Mouse (Mus musculus) CH12F3 (cell line): ENCODE measurements around the gene Kctd14.
"Not testable (repeated sequence)": the region's sequence is repeated elsewhere in the genome, so short reads cannot be mapped to it uniquely, and the experiment has no call there.

Source experiments
- in situ Hi-C: fragments of 300-500 bp; cut with MboI; formaldehyde crosslinking; loops from 2 replicates; pipeline ENCODE4 v1.14.3; 2020; ENCODE audit warnings: low sequenced_read_pairs

The Kctd14 gene

GRCm38 (mm10) chr7:97451023-97451422 lies at the start of gene Kctd14:
Gene Kctd14 (plus strand): TSS chr7:97451323.
- in situ Hi-C loops: not testable (repeated sequence)

GRCm38 (mm10) chr7:97407145-97407544 lies 44.0 kb upstream of the Kctd14 start:
- in situ Hi-C loops: no loop called here

DNA sequence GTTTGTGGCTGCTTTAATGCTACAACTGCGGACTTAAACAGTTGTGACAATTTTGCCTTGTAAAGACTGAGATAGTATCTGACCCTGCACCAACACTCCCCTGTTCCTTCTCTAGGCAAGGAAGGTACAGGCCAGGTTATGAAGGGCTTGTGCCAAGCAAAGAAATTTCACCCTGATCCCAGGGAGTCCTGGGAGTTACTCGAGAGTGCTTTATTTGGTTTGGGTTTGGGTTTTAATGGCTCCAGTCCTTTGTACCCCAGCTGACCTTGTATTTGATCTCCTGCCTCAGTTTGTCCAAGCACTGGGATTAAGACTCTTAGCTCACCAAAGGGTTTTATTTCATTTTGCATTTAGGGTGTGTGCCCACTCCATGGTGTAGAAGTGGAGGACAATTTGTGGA lies 40.0 kb upstream of the Kctd14 start:
- in situ Hi-C loops: no loop called here

DNA sequence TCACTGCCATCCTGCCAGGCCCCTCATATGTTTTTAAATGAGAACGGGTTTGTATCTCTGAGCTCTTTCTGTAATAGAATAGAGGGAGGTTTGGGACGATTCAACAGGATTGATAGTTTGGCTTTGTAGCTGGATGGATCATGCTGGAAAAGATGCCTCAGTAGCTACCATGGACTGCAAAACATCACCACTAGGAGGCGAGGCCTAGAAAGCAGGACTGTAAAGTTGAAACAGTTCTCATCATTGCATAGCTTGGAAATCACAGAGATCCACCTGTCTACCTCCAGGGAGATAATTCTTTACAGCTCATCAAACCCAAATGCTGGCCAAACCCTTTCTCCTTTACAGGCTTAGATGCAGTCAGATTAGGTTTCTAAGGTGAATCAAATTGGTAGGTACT lies 39.5 kb upstream of the Kctd14 start:
- in situ Hi-C loops: no loop called here

DNA sequence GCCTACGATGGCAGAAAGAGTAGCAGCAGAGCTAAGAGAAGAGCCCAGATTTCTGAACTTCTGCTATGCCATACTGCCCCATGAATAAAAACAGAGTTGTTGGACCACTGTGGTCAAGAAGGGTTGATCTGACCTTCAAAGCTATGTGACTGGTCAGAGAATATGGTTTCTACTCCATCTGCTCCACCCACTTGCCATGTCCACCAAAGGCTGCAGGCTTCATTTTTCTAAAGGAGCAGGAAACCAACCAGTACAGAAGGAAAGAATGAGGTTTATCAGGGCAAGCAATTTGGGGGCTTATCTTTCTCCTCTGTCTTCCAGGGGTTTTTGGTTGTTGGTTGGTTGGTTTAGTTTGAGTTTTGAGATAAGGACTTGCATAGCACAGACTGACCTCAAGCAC lies 37.1 kb upstream of the Kctd14 start:
- in situ Hi-C loops: no loop called here

GRCm38 (mm10) chr7:97414426-97414825 lies 36.7 kb upstream of the Kctd14 start:
- in situ Hi-C loops: no loop called here

DNA sequence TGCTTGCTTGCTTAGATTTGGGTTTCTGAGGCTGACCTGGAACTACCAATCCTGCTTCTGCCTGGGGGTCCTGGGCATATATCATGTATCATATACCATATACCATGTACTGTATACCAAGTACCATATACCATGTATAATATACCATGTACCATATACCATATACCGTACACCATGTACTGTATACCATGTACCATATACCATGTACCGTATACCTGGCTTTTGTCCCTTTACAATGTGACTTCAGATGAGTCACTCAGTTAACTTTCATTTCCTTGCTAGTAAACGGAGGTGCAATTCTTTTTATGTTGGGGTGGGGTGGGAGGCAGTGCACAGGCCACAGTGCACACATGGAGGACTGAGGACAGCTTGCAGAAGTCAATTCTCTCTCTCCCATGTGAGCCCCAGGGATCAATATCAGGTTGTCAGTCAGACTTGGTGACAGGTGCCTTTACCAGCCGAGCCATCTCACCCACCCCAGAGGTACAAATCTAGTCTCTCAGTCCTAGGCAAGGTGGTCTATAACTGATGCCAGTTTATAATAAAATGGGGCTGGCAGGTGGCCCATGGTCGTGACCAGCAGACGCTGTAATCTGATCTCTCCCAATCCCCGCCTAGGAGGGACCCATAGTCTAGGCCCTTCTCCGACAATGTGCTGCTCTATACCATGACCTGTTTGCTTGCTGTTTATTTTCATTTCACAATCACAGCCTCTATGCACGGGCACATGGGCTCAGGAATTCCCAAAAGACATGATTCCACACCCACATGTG lies 36.0 kb upstream of the Kctd14 start:
- in situ Hi-C loops: no loop called here

- in situ Hi-C loops: no loop called here
Observed at GRCm38 (mm10) chr7:97416473-97416872, 34.6 kb upstream of the Kctd14 start.

DNA sequence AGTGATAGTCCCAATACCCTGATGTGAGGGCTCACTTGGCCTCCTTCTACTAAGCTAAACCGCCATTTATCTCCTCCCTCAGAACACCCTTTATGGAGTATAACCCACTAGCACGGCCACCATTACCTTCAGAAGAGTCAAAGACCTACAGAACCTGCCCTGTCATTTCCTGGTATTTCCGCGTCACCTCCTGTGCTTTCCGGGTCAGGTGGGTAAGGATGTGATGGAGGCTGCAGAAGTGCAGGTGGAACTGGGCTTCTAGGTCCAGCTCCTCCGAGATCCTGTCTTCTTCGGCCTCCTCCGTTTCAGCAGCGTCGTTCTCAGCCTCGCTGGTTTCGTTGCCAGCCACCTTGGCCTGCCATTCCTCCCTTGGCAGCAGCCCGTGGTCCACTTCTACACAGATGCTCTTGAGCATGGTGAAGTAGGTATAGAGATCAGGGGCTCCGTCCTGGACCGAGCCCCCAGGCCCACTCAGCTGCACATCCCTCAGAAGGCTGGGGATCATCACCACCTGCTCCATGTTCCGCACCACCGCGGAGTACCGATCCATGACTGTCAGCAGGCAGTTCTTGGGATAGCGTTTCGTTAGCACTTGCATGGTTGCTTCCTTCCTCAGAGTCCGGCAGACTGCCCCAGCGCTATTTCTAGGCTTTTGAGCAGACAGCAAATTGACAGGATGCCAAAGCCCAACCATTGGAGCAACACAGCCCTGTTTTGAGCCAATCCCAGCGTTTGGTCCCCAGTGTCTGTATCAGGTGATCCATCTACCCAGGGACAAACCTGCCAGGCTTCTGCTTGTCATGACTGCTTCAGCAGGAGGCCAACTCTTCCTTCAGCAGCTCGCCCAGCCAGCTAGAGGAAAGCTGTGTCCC lies 34.0 kb upstream of the Kctd14 start, which contains the start of gene Thrsp:
Thrsp (minus strand) TSS at position 825 of the 872 bp plus-strand sequence.
- in situ Hi-C loops: no loop called here

DNA sequence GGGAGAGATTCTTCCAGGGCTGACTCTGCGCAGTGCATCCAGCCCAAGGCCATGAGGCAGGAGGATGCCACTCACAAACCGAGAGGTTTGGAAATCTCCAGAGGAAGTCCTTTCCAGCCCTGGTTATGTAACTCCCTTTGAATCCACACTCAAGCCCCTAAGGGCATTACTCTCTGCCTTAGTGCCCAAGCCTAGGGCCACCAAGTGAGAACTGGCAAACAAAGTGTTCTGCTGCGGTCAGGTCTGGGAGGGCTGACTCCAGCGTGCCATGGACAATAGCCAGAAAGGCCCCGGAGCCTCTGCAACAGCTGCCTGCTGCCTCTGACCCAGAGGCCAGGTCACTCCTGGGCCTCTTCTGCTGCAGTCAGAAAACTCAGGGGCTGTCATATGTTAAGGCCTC lies 32.4 kb upstream of the Kctd14 start:
- in situ Hi-C loops: no loop called here

GRCm38 (mm10) chr7:97419163-97419562 lies 32.0 kb upstream of the Kctd14 start:
- in situ Hi-C loops: no loop called here

DNA sequence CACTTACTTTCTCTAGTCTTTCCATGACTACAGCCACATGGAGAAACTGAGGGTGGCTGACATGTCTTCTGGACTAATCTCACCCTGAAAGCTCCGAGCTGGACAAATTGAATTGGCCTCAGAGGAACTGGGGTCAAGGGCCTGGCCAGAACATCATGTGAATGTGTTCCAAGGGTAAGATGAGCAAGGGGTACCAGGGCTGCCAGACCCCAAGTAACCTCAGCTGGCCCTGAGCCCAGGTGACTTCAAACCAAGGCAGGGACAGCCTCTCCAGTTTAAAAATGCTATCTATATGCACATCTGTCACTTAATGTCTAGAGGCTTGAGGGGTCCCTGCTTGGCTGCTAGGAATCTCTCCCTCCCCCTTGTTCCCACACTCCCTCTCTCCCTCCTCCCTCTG lies 30.7 kb upstream of the Kctd14 start:
- in situ Hi-C loops: no loop called here

DNA sequence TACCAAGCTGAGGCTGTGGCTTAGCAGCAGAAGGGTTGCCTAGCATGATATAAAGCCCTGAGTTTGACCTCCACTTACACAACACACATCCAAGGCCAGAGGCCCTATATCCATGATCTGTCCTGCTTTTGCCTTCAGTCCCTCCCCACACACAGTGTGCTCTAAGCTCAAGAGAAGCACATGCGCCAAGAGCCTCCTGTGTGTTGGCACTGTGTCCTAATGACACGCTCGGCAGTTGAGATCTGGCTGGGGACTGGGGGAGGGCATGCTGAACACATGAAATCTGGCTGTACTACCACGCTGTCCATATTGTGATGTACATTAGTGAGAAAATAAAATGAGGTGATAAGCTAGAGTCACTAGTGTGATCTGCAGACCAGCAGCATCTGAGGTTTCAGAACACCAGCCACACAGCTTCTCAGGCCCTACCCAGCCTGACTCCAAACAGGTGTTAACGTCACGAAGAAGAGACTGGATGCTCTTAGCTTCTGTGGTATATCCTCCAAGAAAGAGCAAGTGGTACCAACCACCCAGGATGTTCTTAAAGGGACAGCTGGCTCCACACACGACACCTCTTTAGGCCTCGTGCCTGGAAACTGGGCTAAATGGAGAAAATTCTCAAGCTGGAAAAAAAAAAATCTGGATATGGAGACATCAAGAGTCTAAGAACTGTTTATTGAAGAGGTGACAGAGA lies 30.0 kb upstream of the Kctd14 start:
- in situ Hi-C loops: no loop called here

GRCm38 (mm10) chr7:97423754-97424153 lies 27.4 kb upstream of the Kctd14 start:
- in situ Hi-C loops: no loop called here

- in situ Hi-C loops: no loop called here
Observed at GRCm38 (mm10) chr7:97424621-97425245, 26.4 kb upstream of the Kctd14 start.

DNA sequence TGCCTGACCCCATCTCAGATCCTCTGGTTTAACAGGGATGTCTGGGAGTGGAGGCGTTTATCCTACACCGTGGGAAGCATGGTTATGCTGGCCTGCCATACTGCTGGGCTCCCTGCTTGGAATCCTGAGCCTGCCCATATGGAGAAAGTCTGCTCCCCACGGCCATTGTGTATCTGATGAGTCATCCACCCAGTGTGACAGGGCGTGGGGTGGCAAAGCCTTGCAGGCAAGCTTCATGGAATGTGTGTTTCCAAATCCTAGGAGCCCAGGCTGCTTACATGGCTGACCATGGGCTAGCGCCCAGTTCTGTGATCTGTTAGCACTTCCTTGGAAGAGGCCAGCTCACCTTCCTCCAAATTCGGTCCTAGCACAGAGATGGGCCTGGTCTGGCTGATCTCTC lies 24.6 kb upstream of the Kctd14 start:
- in situ Hi-C loops: no loop called here

- in situ Hi-C loops: no loop called here
Observed at GRCm38 (mm10) chr7:97427296-97427695, 23.8 kb upstream of the Kctd14 start.

DNA sequence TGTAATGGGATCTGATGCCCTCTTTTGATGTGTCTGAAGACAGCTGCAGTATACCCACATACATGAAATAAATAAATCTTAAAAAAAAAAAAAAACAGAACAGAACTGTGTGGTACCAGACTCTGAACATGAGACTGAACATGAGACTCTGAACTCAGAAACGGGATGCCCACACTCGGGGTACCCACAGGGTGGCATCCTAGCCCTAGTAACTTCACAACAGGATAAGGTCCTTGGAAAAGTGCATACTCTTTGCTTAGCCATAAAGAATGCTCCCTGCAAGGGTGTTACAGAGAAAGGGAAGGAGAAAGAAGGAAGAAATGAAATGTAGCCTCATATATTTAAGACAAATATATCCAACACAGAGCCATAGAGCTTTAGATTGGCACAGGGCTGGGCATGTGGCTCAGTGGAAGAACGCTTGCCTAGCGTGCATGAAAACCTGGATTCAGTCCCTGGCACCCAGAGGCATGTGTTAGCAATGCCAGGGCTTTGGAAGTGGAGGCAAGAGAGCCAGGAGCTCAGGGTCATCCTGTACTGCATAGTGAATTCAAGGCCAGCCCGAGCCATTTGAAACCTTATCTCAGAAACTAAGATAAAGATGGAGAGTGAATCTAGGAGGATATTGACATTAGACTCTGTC lies 23.2 kb upstream of the Kctd14 start:
- in situ Hi-C loops: no loop called here

GRCm38 (mm10) chr7:97429705-97430104 lies 21.4 kb upstream of the Kctd14 start:
- in situ Hi-C loops: no loop called here

DNA sequence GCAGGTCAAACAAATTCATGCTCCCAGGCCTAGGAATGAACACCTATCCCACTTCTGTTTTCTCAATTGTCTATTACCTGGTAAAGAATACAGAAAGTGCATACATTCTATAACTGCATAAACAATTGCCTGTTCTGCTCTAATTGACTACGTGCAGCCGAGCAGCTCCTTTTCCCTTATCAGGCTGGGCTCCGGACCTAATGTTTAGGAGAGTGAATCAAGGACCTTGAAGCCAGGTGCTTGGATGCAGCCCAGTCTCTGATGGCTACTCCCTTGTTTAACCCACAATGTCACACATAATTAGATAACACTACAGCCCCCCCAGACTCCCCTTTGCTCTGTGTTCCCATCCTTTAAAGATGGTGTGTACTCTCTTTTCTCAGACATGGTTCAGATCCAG lies 17.6 kb upstream of the Kctd14 start:
- in situ Hi-C loops: not testable (repeated sequence)
